Mouse (Mus musculus): ENCODE results near the gene Rab7b. TPM values are rescaled to one million over a fixed set of nuclear protein-coding genes. Genes with fewer than 3 reads are reported as not detected.

Rab7b gene
- polyA plus RNA-seq, 1 experiment from 2014 or later: 2.3 TPM

- TF ChIP-seq EP300 (IDR thresholded peaks at IDR 0.05; ENCODE audit: low read depth) (no peak), CTCF (IDR thresholded peaks at IDR 0.05; ENCODE audit: low read depth) (no peak)
- ATAC-seq: no peak
Measured at GRCm38 (mm10) chr1:131759667-131760427, 71.4 kb downstream of the Rab7b start.

GRCm38 (mm10) chr1:131760428-131760820 is 71.9 kb downstream of the Rab7b start:
- no peak overlapping the region for H3K4me3 ChIP-seq (ENCODE audit: low read depth, low read length)
- no peaks in the 10 kb centered on the region for H3K27me3 ChIP-seq (ENCODE audit: insufficient read depth, low read length)
- TF ChIP-seq EP300 (IDR thresholded peaks at IDR 0.05; ENCODE audit: low read depth): no peak
- TF ChIP-seq CTCF (IDR thresholded peaks at IDR 0.05; ENCODE audit: low read depth): no peak
- H3K27ac ChIP-seq (ENCODE audit: low read depth): no peak overlapping the region
- ATAC-seq: no peak
- no peak for DNase-seq
- no peaks in the 10 kb centered on the region for H3K4me1 ChIP-seq (ENCODE audit: insufficient read depth)
- no peak overlapping the region for H3K4me2 ChIP-seq (ENCODE audit: low read depth, low read length)
- WGBS (ENCODE audit: insufficient replicate concordance): 83% methylated on average over 3 of the region's 3 CpGs
- H3K9ac ChIP-seq (replicated peaks): no peak overlapping the region
- no peaks in the 10 kb centered on the region for H3K9me3 ChIP-seq (ENCODE audit: low read length)
- H3K36me3 ChIP-seq (replicated peaks; ENCODE audit: insufficient read depth, low read length): no peaks in the 10 kb centered on the region

More at GRCm38 (mm10) chr1:131759667-131760427, 71.4 kb downstream of the Rab7b start:
- Histone ChIP-seq H3K4me3 (ENCODE audit: low read depth, low read length) (no peak overlapping the region), H3K4me2 (ENCODE audit: low read depth, low read length) (no peak overlapping the region), H3K9ac (replicated peaks) (no peak overlapping the region), H3K27ac (ENCODE audit: low read depth) (no peak overlapping the region), H3K4me1 (ENCODE audit: insufficient read depth) (no peaks in the 10 kb centered on the region; the same call in 1 of the 2 replicates), H3K9me3 (ENCODE audit: low read length) (no peaks in the 10 kb centered on the region), H3K27me3 (ENCODE audit: insufficient read depth, low read length) (no peaks in the 10 kb centered on the region), H3K36me3 (replicated peaks; ENCODE audit: insufficient read depth, low read length) (no peaks in the 10 kb centered on the region)
- WGBS (ENCODE audit: insufficient replicate concordance): 54% methylated on average over 9 of the region's 9 CpGs
- DNase-seq: no peak

- Histone ChIP-seq H3K4me2 (ENCODE audit: low read depth, low read length) (no peak overlapping the region), H3K27me3 (ENCODE audit: insufficient read depth, low read length) (no peaks in the 10 kb centered on the region), H3K27ac (ENCODE audit: low read depth) (no peak overlapping the region), H3K36me3 (replicated peaks; ENCODE audit: insufficient read depth, low read length) (no peaks in the 10 kb centered on the region), H3K9ac (replicated peaks) (no peak overlapping the region), H3K9me3 (ENCODE audit: low read length) (no peaks in the 10 kb centered on the region), H3K4me3 (ENCODE audit: low read depth, low read length) (no peak overlapping the region), H3K4me1 (ENCODE audit: insufficient read depth) (no peaks in the 10 kb centered on the region)
- TF ChIP-seq CTCF (IDR thresholded peaks at IDR 0.05; ENCODE audit: low read depth): no peak
- TF ChIP-seq EP300 (IDR thresholded peaks at IDR 0.05; ENCODE audit: low read depth): no peak
- WGBS (ENCODE audit: insufficient replicate concordance): 51% methylated on average over 13 of the region's 13 CpGs
- ATAC-seq: peak; percentile 41
- peak; percentile 15 for DNase-seq
Measured at GRCm38 (mm10) chr1:131761079-131761831, 72.8 kb downstream of the Rab7b start.

- Histone ChIP-seq H3K4me1 (ENCODE audit: insufficient read depth) (no peaks in the 10 kb centered on the region), H3K4me3 (ENCODE audit: low read depth, low read length) (no peak overlapping the region), H3K4me2 (ENCODE audit: low read depth, low read length) (no peak overlapping the region), H3K9me3 (ENCODE audit: low read length) (no peaks in the 10 kb centered on the region), H3K27me3 (ENCODE audit: insufficient read depth, low read length) (no peaks in the 10 kb centered on the region), H3K36me3 (replicated peaks; ENCODE audit: insufficient read depth, low read length) (no peaks in the 10 kb centered on the region), H3K27ac (ENCODE audit: low read depth) (no peak overlapping the region), H3K9ac (replicated peaks) (no peak overlapping the region)
- 39% methylated on average over 9 of the region's 9 CpGs for WGBS (ENCODE audit: insufficient replicate concordance)
- no peak for ATAC-seq
- no peak for TF ChIP-seq EP300 (IDR thresholded peaks at IDR 0.05; ENCODE audit: low read depth)
- peak; percentile 33 for TF ChIP-seq CTCF (IDR thresholded peaks at IDR 0.05; ENCODE audit: low read depth)
- DNase-seq: no peak
Measured at GRCm38 (mm10) chr1:131763683-131764082, 75.2 kb downstream of the Rab7b start.

GRCm38 (mm10) chr1:131764581-131765338 is 76.3 kb downstream of the Rab7b start:
- Histone ChIP-seq H3K27me3 (ENCODE audit: insufficient read depth, low read length) (no peaks in the 10 kb centered on the region), H3K9me3 (ENCODE audit: low read length) (no peaks in the 10 kb centered on the region), H3K36me3 (replicated peaks; ENCODE audit: insufficient read depth, low read length) (no peaks in the 10 kb centered on the region), H3K4me2 (ENCODE audit: low read depth, low read length) (no peak overlapping the region), H3K4me1 (ENCODE audit: insufficient read depth) (no peaks in the 10 kb centered on the region), H3K27ac (ENCODE audit: low read depth) (no peak overlapping the region), H3K4me3 (ENCODE audit: low read depth, low read length) (no peak overlapping the region), H3K9ac (replicated peaks) (no peak overlapping the region)
- TF ChIP-seq EP300 (IDR thresholded peaks at IDR 0.05; ENCODE audit: low read depth) (no peak), CTCF (IDR thresholded peaks at IDR 0.05; ENCODE audit: low read depth) (no peak)
- DNase-seq (peak; percentile 8), ATAC-seq (no peak)
- WGBS (ENCODE audit: insufficient replicate concordance): 46% methylated on average over 8 of the region's 8 CpGs

Other genes with a start within 250 kb of the Rab7b start
- 4.1 TPM in 2 replicates for gene Srgap2, start 161.3 kb upstream of the Rab7b start, polyA plus RNA-seq (2015; fragmentation: Nextera tagmentation; extraction: Ambion mirVana)
- gene Fam72a, start 160.8 kb upstream of the Rab7b start, polyA plus RNA-seq (2015; fragmentation: Nextera tagmentation; extraction: Ambion mirVana): 1.2 and 1.5 TPM in 2 replicates
- not detected in 2 replicates for gene Avpr1b, start 89.5 kb upstream of the Rab7b start, polyA plus RNA-seq (2015; fragmentation: Nextera tagmentation; extraction: Ambion mirVana)
- 69.2 and 76.3 TPM in 2 replicates for gene Ctse, start 50.4 kb upstream of the Rab7b start, polyA plus RNA-seq (2015; fragmentation: Nextera tagmentation; extraction: Ambion mirVana)
- not detected in 2 replicates for gene Slc26a9, start 55.3 kb downstream of the Rab7b start, polyA plus RNA-seq (2015; fragmentation: Nextera tagmentation; extraction: Ambion mirVana)
- 10.5 and 10.7 TPM in 2 replicates for gene Pm20d1, start 108.7 kb downstream of the Rab7b start, polyA plus RNA-seq (2015; fragmentation: Nextera tagmentation; extraction: Ambion mirVana)
- gene Slc41a1, start 138.8 kb downstream of the Rab7b start, polyA plus RNA-seq (2015; fragmentation: Nextera tagmentation; extraction: Ambion mirVana): 0.81 and 0.91 TPM in 2 replicates
- gene Rab29, start 178.5 kb downstream of the Rab7b start, polyA plus RNA-seq (2015; fragmentation: Nextera tagmentation; extraction: Ambion mirVana): 9.0 and 10.3 TPM in 2 replicates
- gene Nucks1, start 221.8 kb downstream of the Rab7b start, polyA plus RNA-seq (2015; fragmentation: Nextera tagmentation; extraction: Ambion mirVana): 24.2 and 26.9 TPM in 2 replicates

Measured in liver, postnatal 0 days (tissue).